Mouse (Mus musculus) monocyte, adult 59 days (primary cell): ENCODE results near the gene Car4. TPM values are rescaled to one million over a fixed set of nuclear protein-coding genes. Genes with fewer than 3 reads are reported as not detected.

ENCODE experiments used
- total RNA-seq, 2 experiments: library from RNA; stranded (reverse); gene quantifications; one replicate each; pipeline ENCODE4 v1.2.4; 2023

Car4 gene
- total RNA-seq = not detected

GRCm38 (mm10) chr11:84957591-84958270, at the start of gene Car4:
Gene Car4 (plus strand): TSS chr11:84957786.

GRCm38 (mm10) chr11:84916053-84916702, 41.4 kb upstream of the Car4 start, which contains the start of gene Znhit3:
Gene Znhit3 (minus strand): TSS chr11:84916366.

Other genes starting within 250 kb of the Car4 start
- 10 to 100 TPM; 11.9 to 16.5 TPM for gene Mrm1, start 138.3 kb upstream of the Car4 start, total RNA-seq
- 10 to 100 TPM; 14.9 to 17.2 TPM for gene Dhrs11, start 128.8 kb upstream of the Car4 start, total RNA-seq
- 100 to 1,000 TPM; 156 to 172 TPM for gene Ggnbp2, start 87.0 kb upstream of the Car4 start, total RNA-seq
- gene Myo19, start 77.6 kb upstream of the Car4 start, total RNA-seq = 1 to 10 TPM; 4.9 to 7.5 TPM
- gene Pigw, start 77.5 kb upstream of the Car4 start, total RNA-seq = 1 to 10 TPM; 3.6 to 4.2 TPM
- gene Znhit3, start 41.4 kb upstream of the Car4 start, total RNA-seq = 10 to 100 TPM; 10.4 to 12.5 TPM
- gene Usp32, start 182.4 kb downstream of the Car4 start, total RNA-seq = 10 to 100 TPM; 54.2 to 68.3 TPM
- gene 1700125H20Rik, start 212.6 kb downstream of the Car4 start, total RNA-seq = not detected